ENCODE assay signal across 8 mouse cellular contexts in genomic region chr9:72807420-72808005, GRCm38 (mm10). TPM values are rescaled to one million over a fixed set of nuclear protein-coding genes. Genes with fewer than 3 reads are reported as not detected.
DNase-seq lines count a peak whose midpoint lies in the region; ATAC-seq lines count a peak whose summit lies in the region.

No protein-coding gene starts in this region.

- peak overlapping the region; percentile 96 for H3K27ac ChIP-seq in heart, embryonic 11.5 days (ENCODE audit: low read depth, low read length)
- H3K27ac ChIP-seq in liver, embryonic 13.5 days, result no peak overlapping the region

- H3K4me2 ChIP-seq in heart, embryonic 11.5 days, result peak overlapping the region; percentile 83
- H3K4me2 ChIP-seq in liver, embryonic 13.5 days, result peak overlapping the region; percentile 68

- H3K4me3 ChIP-seq in heart, embryonic 11.5 days (ENCODE audit: low read depth, low read length), result peak overlapping the region; percentile 93
- H3K4me3 ChIP-seq in liver, embryonic 13.5 days (replicated peaks), result peak overlapping the region; percentile 62

- H3K36me3 ChIP-seq in heart, embryonic 11.5 days (ENCODE audit: control insufficient read depth, insufficient read depth, low read length), result no peaks in the 10 kb centered on the region
- no peaks in the 10 kb centered on the region for H3K36me3 ChIP-seq in liver, embryonic 13.5 days

- peaks cover 10% of the 10 kb centered on the region for H3K4me1 ChIP-seq in heart, embryonic 11.5 days (ENCODE audit: control insufficient read depth, insufficient read depth, low read length)
- H3K4me1 ChIP-seq in liver, embryonic 13.5 days (replicated peaks), result peaks cover 6% of the 10 kb centered on the region; the same call in 1 of the 2 replicates

- peak; percentile 53 for ATAC-seq in heart, embryonic 11.5 days (replicated peaks; ENCODE audit: insufficient number of reproducible peaks, low FRiP score, low TSS enrichment)
- ATAC-seq in liver, embryonic 13.5 days (ENCODE audit: low read depth), result no peak

- WGBS in heart, embryonic 11.5 days (ENCODE audit: insufficient replicate concordance), result under 1% methylated on average over 45 of the region's 52 CpGs
- WGBS in liver, embryonic 13.5 days (ENCODE audit: insufficient replicate concordance), result under 1% methylated on average over 52 of the region's 52 CpGs

- DNase-seq in 3T3-L1 (ENCODE audit: low read depth, low spot score), result peak; percentile 59
- peak; percentile 41 for DNase-seq in R1 (ENCODE audit: low read depth, low spot score)
- peak; percentile 81 for DNase-seq in embryo, embryonic 11 days
- DNase-seq in kidney, postnatal 4 days, result peak; percentile 74 to 85
- no peak for DNase-seq in liver, embryonic 13.5 days
- DNase-seq in retina, postnatal 1 day, result peak; percentile 80
- DNase-seq in natural killer cell, adult 2 months (ENCODE audit: low spot score in 2 of 2), result no peak

- peak overlapping the region; percentile 94 for H3K9ac ChIP-seq in heart, embryonic 11.5 days (ENCODE audit: low read depth, low read length)
- peak overlapping the region; percentile 50 for H3K9ac ChIP-seq in liver, embryonic 13.5 days

- no peaks in the 10 kb centered on the region for H3K9me3 ChIP-seq in heart, embryonic 11.5 days (replicated peaks; ENCODE audit: control insufficient read depth, low read length)
- no peaks in the 10 kb centered on the region for H3K9me3 ChIP-seq in liver, embryonic 13.5 days (replicated peaks)

- H3K27me3 ChIP-seq in heart, embryonic 11.5 days (ENCODE audit: control insufficient read depth, insufficient read depth, low read length), result no peaks in the 10 kb centered on the region
- H3K27me3 ChIP-seq in liver, embryonic 13.5 days, result peaks cover 69% of the 10 kb centered on the region

RNA-seq across cellular contexts. Expression of gene Prtg, which starts 0.8 kb away (rescaled TPM):
- 3.2 and 4.3 TPM in 2 replicates for polyA plus RNA-seq in heart, embryonic 11.5 days (2014; fragmentation: Nextera tagmentation; extraction: Ambion mirVana)
- 0.09 and 0.14 TPM in 2 replicates for polyA plus RNA-seq in liver, embryonic 13.5 days (2015; fragmentation: Nextera tagmentation; extraction: Ambion mirVana)

Comparison
In these comparisons a context has a peak if more than half of its experiments do, and no peak if none do; other contexts are left out.
1. DNase-seq: peak in 3T3-L1 (single experiment), R1 (single experiment), embryo, embryonic 11 days (single experiment), kidney, postnatal 4 days (2 of 2) and retina, postnatal 1 day (single experiment); none in liver, embryonic 13.5 days (single experiment) and natural killer cell, adult 2 months (0 of 2).